ENCODE assay signal across 8 mouse cellular contexts in the genomic region with DNA sequence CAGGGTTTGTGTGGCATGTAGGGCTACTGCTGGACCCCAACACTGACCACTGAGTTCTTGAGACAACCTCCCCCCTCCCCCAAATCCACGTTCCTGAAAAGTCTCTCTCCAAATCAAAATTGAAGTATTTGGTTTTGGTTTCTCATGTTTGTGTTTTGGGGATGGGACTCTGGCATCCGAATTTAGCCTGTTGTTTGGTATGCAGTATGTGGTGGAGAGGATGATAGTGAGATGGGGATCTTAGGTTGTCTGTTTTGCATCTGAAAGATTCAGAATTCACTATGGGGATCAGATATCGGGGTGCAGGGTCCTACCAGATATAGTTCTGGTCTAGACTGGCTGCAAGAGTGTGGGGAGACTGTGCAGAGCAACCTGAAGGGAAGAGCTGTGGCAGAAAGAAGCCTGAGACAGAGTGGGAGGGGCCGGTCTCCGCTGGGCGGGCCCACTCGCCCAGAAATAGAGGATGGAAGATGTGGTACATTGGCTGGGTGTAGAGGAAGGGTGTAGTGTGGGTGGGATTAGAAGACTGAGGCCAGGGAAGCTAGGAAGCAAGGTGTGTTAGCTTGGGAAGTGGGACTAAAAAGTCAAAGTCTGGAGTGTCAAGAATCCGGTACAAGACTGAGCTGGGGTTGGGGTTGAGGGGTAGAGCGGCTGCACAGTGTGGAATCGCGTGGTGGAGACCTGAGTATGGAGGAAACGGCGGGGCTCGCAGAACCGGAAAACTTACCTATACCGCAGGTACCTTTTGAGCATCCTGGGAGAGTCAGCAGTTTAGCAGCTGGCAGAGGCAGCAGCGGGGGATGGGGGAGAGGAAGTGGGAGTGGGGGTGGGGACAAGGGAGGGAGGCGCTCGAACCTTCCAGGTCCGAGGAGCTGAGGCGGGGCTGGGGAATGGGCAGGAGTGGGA. TPM values are rescaled to one million over a fixed set of nuclear protein-coding genes. Genes with fewer than 3 reads are reported as not detected.
DNase-seq lines count a peak whose midpoint lies in the region; ATAC-seq and TF ChIP-seq lines count a peak whose summit lies in the region.

Zfp52 (plus strand) TSS at position 444 of the 906 bp plus-strand sequence.

- H3K9ac ChIP-seq in MEL (ENCODE audit: control insufficient read depth, low read depth, low read length, poor library complexity, severe bottlenecking) = peak within 1 kb of the TSS; percentile 60
- H3K9ac ChIP-seq in forebrain, embryonic 13.5 days = peak within 1 kb of the TSS; percentile 66
- H3K9ac ChIP-seq in liver, postnatal 0 days (replicated peaks) = peak within 1 kb of the TSS; percentile 68
- peak within 1 kb of the TSS; percentile 42; the same call in 1 of the 2 replicates for H3K9ac ChIP-seq in neural tube, embryonic 12.5 days

- peak; percentile 91 for DNase-seq in MEL (ENCODE audit: low read depth, low spot score)
- peak; percentile 58 for DNase-seq in c-Kit-positive CD71-positive TER-119-positive erythroid progenitor cells, embryonic 14.5 days (ENCODE audit: low spot score)
- DNase-seq in heart, postnatal 14 days = peak; percentile 62 to 69
- peak; percentile 75 to 80 for DNase-seq in kidney, postnatal 4 days
- DNase-seq in liver, postnatal 0 days = peak; percentile 61
- peak; percentile 50 to 61 for DNase-seq in thymus, adult 18-20 months

- no peak for TF ChIP-seq EP300 in MEL (IDR thresholded peaks at IDR 0.05; ENCODE audit: low read depth in 1 of 2, low read length in 2 of 2)
- no peak for TF ChIP-seq EP300 in liver, postnatal 0 days (IDR thresholded peaks at IDR 0.05; ENCODE audit: low read depth)

- peak; percentile 42 for ATAC-seq in forebrain, embryonic 13.5 days
- peak; percentile 53 for ATAC-seq in liver, postnatal 0 days
- ATAC-seq in neural tube, embryonic 12.5 days (ENCODE audit: low FRiP score, low read depth) = 0 out of 2 replicates have a peak, but pooled peaks have one; percentile 13

- intact Hi-C loops in heart, postnatal 14 days (cut with DNase I) = loop anchor here (2.0 to 10.0 kb wide), 2 partner anchors 19 to 591 kb away; partner anchors contain the start of gene Ppp2r1a

- no peaks in the 10 kb centered on the region for H3K9me3 ChIP-seq in MEL (replicated peaks; ENCODE audit: insufficient read depth, low read length)
- no peaks in the 10 kb centered on the region for H3K9me3 ChIP-seq in forebrain, embryonic 13.5 days (replicated peaks)
- no peaks in the 10 kb centered on the region for H3K9me3 ChIP-seq in liver, postnatal 0 days (ENCODE audit: low read length)
- H3K9me3 ChIP-seq in neural tube, embryonic 12.5 days = no peaks in the 10 kb centered on the region

- no peaks in the 10 kb centered on the region for H3K27me3 ChIP-seq in MEL (ENCODE audit: control insufficient read depth in 1 of 2, insufficient read depth in 2 of 2, low read length in 2 of 2)
- H3K27me3 ChIP-seq in forebrain, embryonic 13.5 days = no peaks in the 10 kb centered on the region
- H3K27me3 ChIP-seq in liver, postnatal 0 days (ENCODE audit: insufficient read depth, low read length) = no peaks in the 10 kb centered on the region
- H3K27me3 ChIP-seq in neural tube, embryonic 12.5 days (replicated peaks) = no peaks in the 10 kb centered on the region

- H3K36me3 ChIP-seq in MEL (ENCODE audit: control insufficient read depth in 1 of 2, insufficient read depth in 2 of 2, low read length in 2 of 2) = peaks cover 0 to 2% of the 10 kb centered on the region in 2 experiments; a peak in 2 of 4 replicates
- no peaks in the 10 kb centered on the region for H3K36me3 ChIP-seq in forebrain, embryonic 13.5 days (ENCODE audit: poor library complexity, severe bottlenecking)
- no peaks in the 10 kb centered on the region for H3K36me3 ChIP-seq in liver, postnatal 0 days (replicated peaks; ENCODE audit: insufficient read depth, low read length)
- no peaks in the 10 kb centered on the region for H3K36me3 ChIP-seq in neural tube, embryonic 12.5 days

- H3K27ac ChIP-seq in MEL (ENCODE audit: control insufficient read depth, low read depth, low read length) = peak within 1 kb of the TSS; percentile 68
- no peak within 1 kb of the TSS for H3K27ac ChIP-seq in forebrain, embryonic 13.5 days
- H3K27ac ChIP-seq in liver, postnatal 0 days (ENCODE audit: low read depth) = peak within 1 kb of the TSS; percentile 69
- H3K27ac ChIP-seq in neural tube, embryonic 12.5 days = no peak within 1 kb of the TSS

- H3K4me3 ChIP-seq in MEL (ENCODE audit: control insufficient read depth in 1 of 2, insufficient read depth in 1 of 2, low read depth in 2 of 2, low read length in 2 of 2) = peak within 1 kb of the TSS; percentile 56 to 88
- H3K4me3 ChIP-seq in forebrain, embryonic 13.5 days = peak within 1 kb of the TSS; percentile 44
- peak within 1 kb of the TSS; percentile 62 for H3K4me3 ChIP-seq in liver, postnatal 0 days (ENCODE audit: low read depth, low read length)
- H3K4me3 ChIP-seq in neural tube, embryonic 12.5 days = peak within 1 kb of the TSS; percentile 33

- peaks cover 4 to 7% of the 10 kb centered on the region in 2 experiments; a peak in 3 of 4 replicates for H3K4me1 ChIP-seq in MEL (ENCODE audit: control insufficient read depth in 1 of 2, insufficient read depth in 2 of 2, low read length in 2 of 2)
- H3K4me1 ChIP-seq in forebrain, embryonic 13.5 days = peaks cover 17% of the 10 kb centered on the region
- peaks cover 26% of the 10 kb centered on the region for H3K4me1 ChIP-seq in liver, postnatal 0 days (ENCODE audit: insufficient read depth)
- H3K4me1 ChIP-seq in neural tube, embryonic 12.5 days = peaks cover 11% of the 10 kb centered on the region; the same call in 1 of the 2 replicates

- H3K4me2 ChIP-seq in forebrain, embryonic 13.5 days = peak within 1 kb of the TSS; percentile 73
- H3K4me2 ChIP-seq in liver, postnatal 0 days (ENCODE audit: low read depth, low read length) = peak within 1 kb of the TSS; percentile 90
- peak within 1 kb of the TSS; percentile 64 for H3K4me2 ChIP-seq in neural tube, embryonic 12.5 days (replicated peaks)

- WGBS in forebrain, embryonic 13.5 days = 3% methylated on average over 21 of the region's 21 CpGs
- 2% methylated on average over 21 of the region's 21 CpGs for WGBS in liver, postnatal 0 days (ENCODE audit: insufficient replicate concordance)
- WGBS in neural tube, embryonic 12.5 days = 5% methylated on average over 21 of the region's 21 CpGs

- no peak for TF ChIP-seq CTCF in MEL (IDR thresholded peaks at IDR 0.05 in 2 of 3, conservative IDR thresholded peaks at IDR 0.05 in 1 of 3; ENCODE audit: control insufficient read depth in 1 of 3, insufficient read depth in 1 of 3, low read depth in 2 of 3, low read length in 3 of 3, poor library complexity in 1 of 3, severe bottlenecking in 1 of 3)
- TF ChIP-seq CTCF in liver, postnatal 0 days (IDR thresholded peaks at IDR 0.05; ENCODE audit: low read depth) = no peak

- TF ChIP-seq RAD21 in MEL (IDR thresholded peaks at IDR 0.05; ENCODE audit: low read depth, low read length) = no peak

- peak in 1 of 2 experiments; percentile 51; a peak in 1 of 4 replicates for TF ChIP-seq POLR2A in MEL (IDR thresholded peaks at IDR 0.05; ENCODE audit: control insufficient read depth in 1 of 2, insufficient read depth in 1 of 2, low read depth in 1 of 2, low read length in 2 of 2, poor library complexity in 1 of 2)

- peaks cover 6% of the 10 kb centered on the region; the same call in 1 of the 2 replicates for H3K79me2 ChIP-seq in MEL (ENCODE audit: control insufficient read depth, insufficient read depth, low read length, poor library complexity)

TF ChIP-seq in MEL, 35 proteins besides CTCF, POLR2A, EP300 and RAD21:
- TF ChIP-seq MAZ (IDR thresholded peaks at IDR 0.05; ENCODE audit: low read depth, low read length) (peak; percentile 69; the same call in 1 of the 2 replicates), MYB (IDR thresholded peaks at IDR 0.05; ENCODE audit: low read depth, low read length) (no peak), SIN3A (IDR thresholded peaks at IDR 0.05; ENCODE audit: low read length) (0 out of 2 replicates have a peak, but pooled peaks have one; percentile 33), MAX (IDR thresholded peaks at IDR 0.05; ENCODE audit: low read length) (no peak), POLR2AphosphoS2 (IDR thresholded peaks at IDR 0.05; ENCODE audit: low read length) (no peak), GATA1 (IDR thresholded peaks at IDR 0.05; ENCODE audit: low read depth, low read length) (no peak), ETS1 (IDR thresholded peaks at IDR 0.05; ENCODE audit: low read depth, low read length) (peak; percentile 37; the same call in 1 of the 2 replicates), ZKSCAN1 (IDR thresholded peaks at IDR 0.05; ENCODE audit: low read depth, low read length) (no peak), USF1 (IDR thresholded peaks at IDR 0.05; ENCODE audit: low read depth, low read length) (no peak), MXI1 (IDR thresholded peaks at IDR 0.05; ENCODE audit: low read depth, low read length) (0 out of 2 replicates have a peak, but pooled peaks have one; percentile 30), CHD2 (IDR thresholded peaks at IDR 0.05; ENCODE audit: low read length) (peak; percentile 34; the same call in 1 of the 2 replicates), BHLHE40 (IDR thresholded peaks at IDR 0.05; ENCODE audit: borderline replicate concordance, low read depth, low read length) (no peak), RCOR1 (IDR thresholded peaks at IDR 0.05; ENCODE audit: low read depth, low read length) (0 out of 2 replicates have a peak, but pooled peaks have one; percentile 28), TBP (IDR thresholded peaks at IDR 0.05; ENCODE audit: low read depth, low read length) (peak; percentile 37; the same call in 1 of the 2 replicates), NELFE (IDR thresholded peaks at IDR 0.05; ENCODE audit: low read depth, low read length) (peak; percentile 52), GABPA (IDR thresholded peaks at IDR 0.05; ENCODE audit: low read depth, low read length) (no peak), ZC3H11A (IDR thresholded peaks at IDR 0.05; ENCODE audit: low read depth, low read length) (0 out of 2 replicates have a peak, but pooled peaks have one; percentile 2), ELF1 (IDR thresholded peaks at IDR 0.05; ENCODE audit: low read depth, low read length) (peak; percentile 48)

RNA-seq across cellular contexts. Expression of gene Zfp52, which starts in this region (rescaled TPM):
- total RNA-seq in MEL (2012; rRNA removed) = 3.5 and 4.0 TPM in 2 replicates
- 1 to 10 TPM in 1 of 2 experiments, not detected in 1; 2.8 TPM for polyA plus RNA-seq in MEL (2012; ENCODE audit: insufficient read depth in 1 of 2, insufficient read length in 2 of 2, low read depth in 1 of 2, low replicate concordance in 2 of 2, missing spikeins in 1 of 2)
- polyA plus RNA-seq in forebrain, embryonic 13.5 days (2015; fragmentation: Nextera tagmentation; extraction: Ambion mirVana) = 1.6 and 1.7 TPM in 2 replicates
- total RNA-seq in heart, postnatal 14 days (2021) = 1 to 10 TPM; 3.8 to 5.4 TPM
- polyA plus RNA-seq in liver, postnatal 0 days (2015; fragmentation: Nextera tagmentation; extraction: Ambion mirVana) = 0.85 and 1.2 TPM in 2 replicates
- 1.6 and 1.9 TPM in 2 replicates for polyA plus RNA-seq in neural tube, embryonic 12.5 days (2016; fragmentation: Nextera tagmentation; extraction: Ambion mirVana)

Comparison
In these comparisons a context has a peak if more than half of its experiments do, and no peak if none do; other contexts are left out.
1. H3K27ac ChIP-seq: peak in MEL (single experiment) and liver, postnatal 0 days (single experiment); none in forebrain, embryonic 13.5 days (single experiment) and neural tube, embryonic 12.5 days (single experiment).
2. Peak in every context shown above with its lines, with median percentiles within 50 percentile points of each other: DNase-seq, H3K4me3 ChIP-seq, H3K9ac ChIP-seq, ATAC-seq and H3K4me2 ChIP-seq.